Mouse (Mus musculus): ENCODE results near the gene Piezo1. TPM values are rescaled to one million over a fixed set of nuclear protein-coding genes. Genes with fewer than 3 reads are reported as not detected.

The Piezo1 gene
- total and polyA plus RNA-seq, 3 experiments: 21.1 to 59.7 (median 41.6) TPM

DNA sequence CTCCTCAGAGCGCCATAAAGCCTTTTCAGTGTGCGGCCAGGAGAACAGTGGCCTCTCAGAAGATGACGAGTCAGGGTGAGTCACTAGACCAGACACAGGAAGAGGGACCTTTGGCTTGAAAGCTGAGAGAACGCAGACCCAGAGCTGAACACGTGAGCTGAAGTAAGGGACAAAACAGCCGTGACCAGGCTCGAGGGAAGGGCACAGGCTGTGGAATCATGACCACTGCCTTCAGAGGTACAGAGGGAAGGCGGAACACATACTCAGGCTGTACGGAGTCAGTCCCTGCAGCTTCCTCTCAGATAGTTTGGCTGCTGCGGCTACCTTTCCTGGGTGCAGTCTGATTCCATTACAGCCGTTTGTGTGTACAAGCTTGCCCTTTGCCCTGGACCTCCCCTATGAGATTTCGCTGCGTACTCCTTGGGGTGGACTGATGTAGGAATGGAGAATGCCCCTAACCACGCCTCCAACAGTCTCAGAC is 34.3 kb upstream of the Piezo1 start:
- Histone ChIP-seq H3K9me3 (replicated peaks; ENCODE audit: low read length) (no peaks in the 10 kb centered on the region), H3K4me1 (ENCODE audit: control insufficient read depth in 1 of 2, insufficient read depth in 2 of 2) (peaks cover 0 to 3% of the 10 kb centered on the region in 2 experiments; a peak in 1 of 4 replicates), H3K4me3 (replicated peaks in 1 of 3; ENCODE audit: low read depth in 2 of 3, low read length in 2 of 3, poor library complexity in 1 of 3) (no peak overlapping the region), H3K4me2 (ENCODE audit: insufficient read depth, low read depth, poor library complexity, severe bottlenecking) (no peak overlapping the region), H3K79me2 (replicated peaks; ENCODE audit: control insufficient read depth, extremely low read depth, insufficient read depth, poor library complexity, severe bottlenecking) (no peaks in the 10 kb centered on the region), H3K9ac (ENCODE audit: insufficient read depth, low read depth) (no peak overlapping the region), H3K27ac (ENCODE audit: insufficient read depth, low read depth) (no peak overlapping the region), H3K27me3 (replicated peaks) (no peaks in the 10 kb centered on the region), H3K36me3 (replicated peaks in 1 of 2; ENCODE audit: control insufficient read depth in 1 of 2, insufficient read depth in 1 of 2, low read length in 1 of 2) (peaks cover 17 to 79% of the 10 kb centered on the region in 2 experiments)
- TF ChIP-seq CHD2 (IDR thresholded peaks at IDR 0.05; ENCODE audit: low read length): no peak
- no peak for TF ChIP-seq JUN (IDR thresholded peaks at IDR 0.05; ENCODE audit: insufficient read depth, low read depth, low read length)
- TF ChIP-seq POLR2A (IDR thresholded peaks at IDR 0.05; ENCODE audit: low read depth, low read length): no peak
- no peak for TF ChIP-seq MYC (IDR thresholded peaks at IDR 0.05; ENCODE audit: low read depth, low read length)
- no peak for TF ChIP-seq GABPA (IDR thresholded peaks at IDR 0.05; ENCODE audit: insufficient replicate concordance, low read depth, low read length)
- TF ChIP-seq JUND (conservative IDR thresholded peaks at IDR 0.05; ENCODE audit: low read depth, low read length): no peak
- no peak for TF ChIP-seq KAT2A (IDR thresholded peaks at IDR 0.05; ENCODE audit: insufficient replicate concordance, low read length)
- TF ChIP-seq EP300 (IDR thresholded peaks at IDR 0.05; ENCODE audit: low read length): no peak
- TF ChIP-seq ETS1 (conservative IDR thresholded peaks at IDR 0.05; ENCODE audit: low read depth, low read length): no peak
- no peak for TF ChIP-seq PAX5 (IDR thresholded peaks at IDR 0.05; ENCODE audit: low read length)
- no peak for TF ChIP-seq SIN3A (IDR thresholded peaks at IDR 0.05; ENCODE audit: low read length)
- TF ChIP-seq RAD21 (IDR thresholded peaks at IDR 0.05; ENCODE audit: low read depth, low read length): no peak
- TF ChIP-seq MEF2A (IDR thresholded peaks at IDR 0.05; ENCODE audit: borderline replicate concordance, low read depth, low read length): no peak
- TF ChIP-seq RCOR1 (conservative IDR thresholded peaks at IDR 0.05; ENCODE audit: low read depth, low read length): no peak
- no peak for TF ChIP-seq POLR2AphosphoS2 (IDR thresholded peaks at IDR 0.05; ENCODE audit: low read depth, low read length)
- no peak for TF ChIP-seq UBTF (IDR thresholded peaks at IDR 0.05; ENCODE audit: low read depth, low read length)
- in situ Hi-C loops (cut with MboI; ENCODE audit: low pct_ligation_motif_present, low pct_unique_long_range_greater_than_20kb, low sequenced_read_pairs) (no loop called here), dilution Hi-C loops (cut with MboI; ENCODE audit: extremely low pct_ligation_motif_present, extremely low pct_unique_long_range_greater_than_20kb, low sequenced_read_pairs) (no loop called here)
- no peak for DNase-seq (ENCODE audit: extremely low read depth)

- TF ChIP-seq EP300 (IDR thresholded peaks at IDR 0.05; ENCODE audit: low read length) (no peak), HCFC1 (IDR thresholded peaks at IDR 0.05; ENCODE audit: low read depth, low read length) (no peak), MAZ (IDR thresholded peaks at IDR 0.05; ENCODE audit: low read depth, low read length) (no peak), MEF2A (IDR thresholded peaks at IDR 0.05; ENCODE audit: borderline replicate concordance, low read depth, low read length) (no peak), UBTF (IDR thresholded peaks at IDR 0.05; ENCODE audit: low read depth, low read length) (no peak), ZMIZ1 (IDR thresholded peaks at IDR 0.05; ENCODE audit: low read depth, low read length) (no peak), USF2 (conservative IDR thresholded peaks at IDR 0.05; ENCODE audit: low read depth, low read length) (no peak), ZNF384 (IDR thresholded peaks at IDR 0.05; ENCODE audit: low read depth, low read length) (no peak), MAFK (IDR thresholded peaks at IDR 0.05; ENCODE audit: insufficient replicate concordance, low read length) (no peak), GABPA (IDR thresholded peaks at IDR 0.05; ENCODE audit: insufficient replicate concordance, low read depth, low read length) (no peak), MXI1 (IDR thresholded peaks at IDR 0.05; ENCODE audit: low read depth, low read length) (no peak), PAX5 (IDR thresholded peaks at IDR 0.05; ENCODE audit: low read length) (no peak), ZKSCAN1 (IDR thresholded peaks at IDR 0.05; ENCODE audit: borderline replicate concordance, low read depth, low read length) (no peak), NELFE (IDR thresholded peaks at IDR 0.05; ENCODE audit: low read depth, low read length) (no peak)
- Histone ChIP-seq H3K36me3 (replicated peaks in 1 of 2; ENCODE audit: control insufficient read depth in 1 of 2, insufficient read depth in 1 of 2, low read length in 1 of 2) (peaks cover 14 to 78% of the 10 kb centered on the region in 2 experiments), H3K4me1 (ENCODE audit: control insufficient read depth in 1 of 2, insufficient read depth in 2 of 2) (peaks cover 0 to 3% of the 10 kb centered on the region in 2 experiments; a peak in 1 of 4 replicates), H3K9ac (ENCODE audit: insufficient read depth, low read depth) (no peak overlapping the region), H3K4me2 (ENCODE audit: insufficient read depth, low read depth, poor library complexity, severe bottlenecking) (no peak overlapping the region), H3K79me2 (replicated peaks; ENCODE audit: control insufficient read depth, extremely low read depth, insufficient read depth, poor library complexity, severe bottlenecking) (no peaks in the 10 kb centered on the region), H3K27me3 (replicated peaks) (no peaks in the 10 kb centered on the region), H3K27ac (ENCODE audit: insufficient read depth, low read depth) (no peak overlapping the region), H3K4me3 (replicated peaks in 1 of 3; ENCODE audit: low read depth in 2 of 3, low read length in 2 of 3, poor library complexity in 1 of 3) (no peak overlapping the region), H3K9me3 (replicated peaks; ENCODE audit: low read length) (no peaks in the 10 kb centered on the region)
- DNase-seq (ENCODE audit: extremely low read depth): no peak
- in situ Hi-C loops (cut with MboI; ENCODE audit: low pct_ligation_motif_present, low pct_unique_long_range_greater_than_20kb, low sequenced_read_pairs) (no loop called here), dilution Hi-C loops (cut with MboI; ENCODE audit: extremely low pct_ligation_motif_present, extremely low pct_unique_long_range_greater_than_20kb, low sequenced_read_pairs) (no loop called here)
Observed at GRCm38 (mm10) chr8:122584981-122585380, 33.9 kb upstream of the Piezo1 start.
